Mouse (Mus musculus): ENCODE measurements around the gene Camkv. TPM values are rescaled to one million over a fixed set of nuclear protein-coding genes. Genes with fewer than 3 reads are reported as not detected.

Camkv gene
- total RNA-seq, 2 experiments from 2014 or later: 0.80 to 0.86 TPM

- no peak for DNase-seq
Observed at GRCm38 (mm10) chr9:107962916-107963315, 27.4 kb downstream of the Camkv start.

GRCm38 (mm10) chr9:107963700-107964099 is 28.2 kb downstream of the Camkv start:
- peak; percentile 90 for DNase-seq

- no peak for DNase-seq
Observed at GRCm38 (mm10) chr9:107964681-107965080, 29.2 kb downstream of the Camkv start.

GRCm38 (mm10) chr9:107966676-107967075 is 31.2 kb downstream of the Camkv start:
- DNase-seq: no peak

GRCm38 (mm10) chr9:107967437-107967836 is 32.0 kb downstream of the Camkv start:
- no peak for DNase-seq

GRCm38 (mm10) chr9:107968531-107968930 is 33.1 kb downstream of the Camkv start:
- no peak for DNase-seq

GRCm38 (mm10) chr9:107970311-107970710 is 34.8 kb downstream of the Camkv start:
- no peak for DNase-seq

- no peak for DNase-seq
Observed at GRCm38 (mm10) chr9:107971690-107972541, 36.4 kb downstream of the Camkv start.

- DNase-seq: no peak
Observed at GRCm38 (mm10) chr9:107974491-107975171, 39.2 kb downstream of the Camkv start.

- DNase-seq: no peak
Observed at GRCm38 (mm10) chr9:107975399-107976386, 40.2 kb downstream of the Camkv start, which contains the start of gene Uba7. TSS of gene Uba7 (plus strand) at chr9:107975505.

- no peak for DNase-seq
Observed at GRCm38 (mm10) chr9:107978815-107979214, 43.3 kb downstream of the Camkv start.

GRCm38 (mm10) chr9:107981684-107982605 is 46.5 kb downstream of the Camkv start:
- DNase-seq: no peak

- peak; percentile 67 for DNase-seq
Observed at GRCm38 (mm10) chr9:107982681-107983346, 47.3 kb downstream of the Camkv start, which contains the start of gene Gm20661. TSS of gene Gm20661 (plus strand) at chr9:107983058.

GRCm38 (mm10) chr9:107983421-107983890 is 48.0 kb downstream of the Camkv start:
- DNase-seq: peak; percentile 65

GRCm38 (mm10) chr9:107984052-107984753 is 48.7 kb downstream of the Camkv start:
- DNase-seq: no peak

GRCm38 (mm10) chr9:107984754-107985055 is 49.2 kb downstream of the Camkv start:
- DNase-seq: no peak

- DNase-seq: peak; percentile 92
Observed at GRCm38 (mm10) chr9:107985131-107986119, 50.0 kb downstream of the Camkv start, which contains the start of gene Inka1. TSS of gene Inka1 (minus strand) at chr9:107985879.

- DNase-seq: peak; percentile 82
Observed at GRCm38 (mm10) chr9:107986376-107986775, 50.9 kb downstream of the Camkv start.
